Mouse (Mus musculus) hindbrain, embryonic 16.5 days (tissue): Measurements from ENCODE around the gene 4921536K21Rik. TPM values are rescaled to one million over a fixed set of nuclear protein-coding genes. Genes with fewer than 3 reads are reported as not detected.

ENCODE experiments used
- ATAC-seq: fragments of 200-750 bp; cut with Nextera tagmentation; 2 replicates; pipeline ENCODE4 v1.8.0; 2017; ENCODE audit warnings: moderate TSS enrichment, moderate library complexity
- H3K27ac ChIP-seq: fragments of 300-500 bp; sonication (generic); 2 replicates; pipeline ENCODE4 v1.5.1; 2014; ENCODE audit warnings: low read depth, mild to moderate bottlenecking, control low read depth, low read length, moderate library complexity
- H3K27me3 ChIP-seq: fragments of 300-500 bp; sonication (generic); replicated peaks from 2 replicates; pipeline ENCODE4 v1.6.1; 2014; ENCODE audit warnings: low read length; ENCODE audit not compliant: control insufficient read depth, insufficient read depth
- H3K36me3 ChIP-seq: fragments of 300-500 bp; sonication (generic); 2 replicates; pipeline ENCODE4 v1.6.1; 2014; ENCODE audit warnings: mild to moderate bottlenecking, low read length, moderate library complexity, mixed read lengths; ENCODE audit not compliant: control insufficient read depth, insufficient read depth
- H3K4me1 ChIP-seq: fragments of 300-500 bp; sonication (generic); 2 replicates; pipeline ENCODE4 v1.6.1; 2014; ENCODE audit warnings: low read depth, low read length; ENCODE audit not compliant: control insufficient read depth, insufficient read depth
- H3K4me2 ChIP-seq: fragments of 300-500 bp; sonication (generic); 2 replicates; pipeline ENCODE4 v1.6.1; 2014; ENCODE audit warnings: mild to moderate bottlenecking, low read length, control low read depth, moderate library complexity
- H3K4me3 ChIP-seq: fragments of 300-500 bp; sonication (generic); 2 replicates; pipeline ENCODE4 v1.5.1; 2014; ENCODE audit warnings: mild to moderate bottlenecking, low read length, control low read depth, moderate library complexity
- H3K9ac ChIP-seq: fragments of 300-500 bp; sonication (generic); 2 replicates; pipeline ENCODE4 v1.6.1; 2014; ENCODE audit warnings: low read depth, mild to moderate bottlenecking, control low read depth, low read length, moderate library complexity
- H3K9me3 ChIP-seq: fragments of 300-500 bp; sonication (generic); 2 replicates; pipeline ENCODE4 v1.6.1; 2014; ENCODE audit warnings: mild to moderate bottlenecking, low read length, moderate library complexity; ENCODE audit not compliant: control insufficient read depth
- WGBS: fragments of 180-500 bp; shearing (Covaris S2); extraction: QIAGEN DNeasy Blood & Tissue Kit; methylation state at CpG from one replicate; pipeline ENCODE4 v1.1.7; 2014; 5-methylcytosine and 5-hydroxymethylcytosine counted together
- polyA plus RNA-seq: library from polyadenylated mRNA; unstranded; fragments of >200 nt; fragmentation: Nextera tagmentation; extraction: Ambion mirVana; gene quantifications from 2 replicates; pipeline ENCODE4 v1.2.1, GENCODE M21; 2015

4921536K21Rik gene
- polyA plus RNA-seq, 1 experiment from 2014 or later: 0.88 TPM

- Histone ChIP-seq H3K4me1 (peaks cover 11% of the 10 kb centered on the region), H3K9ac (no peak overlapping the region), H3K27me3 (no peaks in the 10 kb centered on the region), H3K9me3 (no peaks in the 10 kb centered on the region), H3K27ac (no peak overlapping the region), H3K36me3 (no peaks in the 10 kb centered on the region), H3K4me2 (no peak overlapping the region), H3K4me3 (no peak overlapping the region)
- 80% methylated on average over 4 of the region's 4 CpGs for WGBS
- ATAC-seq: no peak
Observed at GRCm38 (mm10) chr11:3930019-3930418, 35.1 kb upstream of the 4921536K21Rik start.

- no peaks in the 10 kb centered on the region; the same call in 1 of the 2 replicates for H3K36me3 ChIP-seq
- H3K9me3 ChIP-seq: no peaks in the 10 kb centered on the region
- no peak overlapping the region for H3K4me3 ChIP-seq
- peaks cover 2% of the 10 kb centered on the region for H3K4me1 ChIP-seq
- H3K27me3 ChIP-seq: no peaks in the 10 kb centered on the region
- H3K27ac ChIP-seq: no peak overlapping the region
- 92% methylated on average over 10 of the region's 10 CpGs for WGBS
- no peak overlapping the region for H3K9ac ChIP-seq
- H3K4me2 ChIP-seq: no peak overlapping the region
- no peak for ATAC-seq
Observed at GRCm38 (mm10) chr11:3925916-3926315, 31.0 kb upstream of the 4921536K21Rik start.

DNA sequence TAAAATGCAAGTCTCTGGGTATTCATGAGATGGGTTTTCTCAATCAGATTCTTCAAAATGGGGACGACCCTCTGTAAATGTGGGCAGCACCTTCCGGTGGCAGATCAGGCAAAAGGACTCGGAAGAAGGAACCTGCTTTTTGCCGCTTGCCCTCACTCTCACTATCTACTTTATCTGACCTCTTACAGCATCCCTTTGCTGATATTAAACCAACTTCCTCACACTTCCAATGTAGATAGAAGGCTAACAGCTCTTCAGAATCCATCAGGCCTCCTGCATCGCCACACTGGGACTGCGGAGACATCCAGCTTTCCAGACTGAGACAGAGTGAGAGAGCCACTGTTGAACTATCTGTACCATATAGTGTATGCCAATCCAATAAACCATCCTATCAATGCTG, 27.8 kb upstream of the 4921536K21Rik start:
- Histone ChIP-seq H3K9me3 (no peaks in the 10 kb centered on the region), H3K4me1 (no peaks in the 10 kb centered on the region), H3K27me3 (no peaks in the 10 kb centered on the region), H3K9ac (no peak overlapping the region), H3K4me3 (no peak overlapping the region), H3K4me2 (no peak overlapping the region), H3K36me3 (no peaks in the 10 kb centered on the region; the same call in 1 of the 2 replicates), H3K27ac (no peak overlapping the region)
- WGBS: 95% methylated on average over 6 of the region's 6 CpGs
- no peak for ATAC-seq

DNA sequence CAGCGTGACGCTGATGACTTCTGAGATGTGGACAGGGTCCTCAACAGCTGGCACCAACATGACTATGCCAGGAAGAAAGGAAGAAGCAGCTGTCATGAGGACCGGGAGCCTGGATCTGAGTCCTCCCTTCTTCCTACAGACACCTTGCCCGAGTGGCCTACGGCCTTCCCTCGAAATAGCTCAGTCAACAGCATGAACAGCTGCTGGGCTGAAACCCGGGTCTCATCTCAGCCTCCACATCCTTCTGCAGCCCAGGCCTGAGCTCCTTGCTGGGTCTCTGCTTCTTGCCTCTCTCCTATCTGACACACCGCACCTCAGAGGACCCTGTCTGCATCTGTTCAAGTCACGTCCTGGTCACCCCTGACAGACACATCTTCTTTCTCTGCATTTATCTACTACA, 27.2 kb upstream of the 4921536K21Rik start:
- Histone ChIP-seq H3K4me2 (no peak overlapping the region), H3K27me3 (no peaks in the 10 kb centered on the region), H3K9ac (no peak overlapping the region), H3K4me3 (no peak overlapping the region), H3K4me1 (no peaks in the 10 kb centered on the region), H3K9me3 (no peaks in the 10 kb centered on the region), H3K36me3 (no peaks in the 10 kb centered on the region; the same call in 1 of the 2 replicates), H3K27ac (no peak overlapping the region)
- 93% methylated on average over 9 of the region's 9 CpGs for WGBS
- ATAC-seq: no peak

GRCm38 (mm10) chr11:3921281-3921850, 26.5 kb upstream of the 4921536K21Rik start:
- Histone ChIP-seq H3K9me3 (no peaks in the 10 kb centered on the region), H3K27me3 (no peaks in the 10 kb centered on the region), H3K4me2 (0 out of 2 replicates have a peak overlapping the region, but pooled peaks have one; percentile 8), H3K36me3 (no peaks in the 10 kb centered on the region; the same call in 1 of the 2 replicates), H3K4me3 (no peak overlapping the region), H3K9ac (no peak overlapping the region), H3K27ac (no peak overlapping the region), H3K4me1 (no peaks in the 10 kb centered on the region)
- 0 out of 2 replicates have a peak, but pooled peaks have one; percentile 40 for ATAC-seq
- WGBS: 28% methylated on average over 8 of the region's 8 CpGs

GRCm38 (mm10) chr11:3920476-3920875, 25.6 kb upstream of the 4921536K21Rik start:
- H3K36me3 ChIP-seq: no peaks in the 10 kb centered on the region; the same call in 1 of the 2 replicates
- no peaks in the 10 kb centered on the region for H3K27me3 ChIP-seq
- no peak overlapping the region for H3K4me2 ChIP-seq
- H3K9me3 ChIP-seq: no peaks in the 10 kb centered on the region
- H3K4me1 ChIP-seq: no peaks in the 10 kb centered on the region
- no peak for ATAC-seq
- no peak overlapping the region for H3K4me3 ChIP-seq
- H3K27ac ChIP-seq: no peak overlapping the region
- H3K9ac ChIP-seq: no peak overlapping the region
- WGBS: 90% methylated on average over 7 of the region's 7 CpGs

DNA sequence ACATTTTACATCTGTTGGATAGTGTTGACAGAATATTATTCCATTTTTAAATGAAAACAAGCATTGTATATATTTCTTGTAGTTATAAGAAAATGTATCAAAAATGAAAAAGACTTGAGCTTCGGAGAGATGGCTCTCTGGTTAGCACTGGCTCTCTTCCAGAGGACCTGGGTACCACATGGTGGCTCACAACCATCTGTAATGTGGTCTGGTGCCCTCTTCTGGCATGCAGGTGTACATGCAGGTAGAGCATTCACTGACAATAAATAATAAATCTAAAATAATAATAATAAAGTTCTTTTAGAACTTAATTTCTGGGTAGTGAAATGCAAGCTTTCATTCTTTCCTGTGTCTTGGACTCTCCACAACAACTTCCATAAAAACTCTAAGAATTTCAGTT, 23.8 kb upstream of the 4921536K21Rik start:
- H3K4me2 ChIP-seq: no peak overlapping the region
- H3K9ac ChIP-seq: no peak overlapping the region
- no peaks in the 10 kb centered on the region for H3K27me3 ChIP-seq
- no peak overlapping the region for H3K27ac ChIP-seq
- no peaks in the 10 kb centered on the region; the same call in 1 of the 2 replicates for H3K36me3 ChIP-seq
- H3K4me3 ChIP-seq: no peak overlapping the region
- no peak for ATAC-seq
- H3K4me1 ChIP-seq: peaks cover 5% of the 10 kb centered on the region; the same call in 1 of the 2 replicates
- WGBS: 62% methylated on average over 1 of the region's 1 CpGs
- no peaks in the 10 kb centered on the region for H3K9me3 ChIP-seq

GRCm38 (mm10) chr11:3914109-3914840, 19.4 kb upstream of the 4921536K21Rik start, which contains the start of gene Slc35e4:
TSS of gene Slc35e4 (minus strand) at chr11:3914664.
- under 1% methylated on average over 28 of the region's 28 CpGs for WGBS
- peaks cover 40% of the 10 kb centered on the region for H3K4me1 ChIP-seq

GRCm38 (mm10) chr11:3913316-3914108, 18.6 kb upstream of the 4921536K21Rik start:
- ATAC-seq: peak; percentile 91
- under 1% methylated on average over 59 of the region's 65 CpGs for WGBS
- peak overlapping the region; percentile 79 for H3K9ac ChIP-seq
- H3K9me3 ChIP-seq: no peaks in the 10 kb centered on the region
- peak overlapping the region; percentile 88 for H3K27ac ChIP-seq
- H3K4me3 ChIP-seq: peak overlapping the region; percentile 78
- H3K4me1 ChIP-seq: peaks cover 47% of the 10 kb centered on the region
- H3K4me2 ChIP-seq: peak overlapping the region; percentile 94
- H3K27me3 ChIP-seq: no peaks in the 10 kb centered on the region
- no peaks in the 10 kb centered on the region for H3K36me3 ChIP-seq

More at GRCm38 (mm10) chr11:3914109-3914840, 19.4 kb upstream of the 4921536K21Rik start, which contains the start of gene Slc35e4:
- no peaks in the 10 kb centered on the region for H3K9me3 ChIP-seq
- H3K27me3 ChIP-seq: no peaks in the 10 kb centered on the region
- peak within 1 kb of the TSS; percentile 94 for H3K4me2 ChIP-seq
- no peaks in the 10 kb centered on the region for H3K36me3 ChIP-seq
- ATAC-seq: peak; percentile 72
- H3K27ac ChIP-seq: peak within 1 kb of the TSS; percentile 88
- peak within 1 kb of the TSS; percentile 79 for H3K9ac ChIP-seq
- peak within 1 kb of the TSS; percentile 78 for H3K4me3 ChIP-seq
